9 mouse cellular contexts compared by ENCODE assay signal in genomic region chr6:83031921-83032590, GRCm38 (mm10). TPM values are rescaled to one million over a fixed set of nuclear protein-coding genes. Genes with fewer than 3 reads are reported as not detected.
DNase-seq lines count a peak whose midpoint lies in the region; ATAC-seq and TF ChIP-seq lines count a peak whose summit lies in the region.
"Had no signal": no experiment of that assay in that cellular context is flagged by ENCODE, and none has a peak within 500 bp of the region (broad histone marks: within the 10 kb centered on the region; RNA-seq: fewer than 3 reads in every experiment).

No protein-coding gene starts in this region.

- H3K4me3 ChIP-seq in heart, embryonic 12.5 days: peak overlapping the region; percentile 73
- H3K4me3 ChIP-seq in G1E (ENCODE audit: low read depth, low read length): peak overlapping the region; percentile 81
- H3K4me3 ChIP-seq in hindbrain, embryonic 10.5 days: peak overlapping the region; percentile 69
- peak overlapping the region; percentile 60 for H3K4me3 ChIP-seq in midbrain, embryonic 10.5 days

- no peak for ATAC-seq in heart, embryonic 12.5 days (ENCODE audit: insufficient number of reproducible peaks, low FRiP score)
- ATAC-seq in G1E (ENCODE audit: extremely low read depth, insufficient number of reproducible peaks, low FRiP score, poor library complexity, severe bottlenecking): no peak

- intact Hi-C loops in heart, postnatal 10 days (cut with DNase I): loop anchor here (2.0 kb wide), 1 partner anchor 35 kb away; no protein-coding TSS in a partner anchor

- no peak overlapping the region for H3K27ac ChIP-seq in heart, embryonic 12.5 days (ENCODE audit: poor library complexity, severe bottlenecking)
- H3K27ac ChIP-seq in hindbrain, embryonic 10.5 days: peak overlapping the region; percentile 84; the same call in 1 of the 2 replicates
- H3K27ac ChIP-seq in midbrain, embryonic 10.5 days (replicated peaks): peak overlapping the region; percentile 84; the same call in 1 of the 2 replicates

- H3K36me3 ChIP-seq in heart, embryonic 12.5 days: peaks cover 6% of the 10 kb centered on the region; the same call in 1 of the 2 replicates
- peaks cover 42% of the 10 kb centered on the region for H3K36me3 ChIP-seq in G1E (replicated peaks)
- no peaks in the 10 kb centered on the region for H3K36me3 ChIP-seq in hindbrain, embryonic 10.5 days
- 0 out of 2 replicates have a peak, but pooled peaks cover 5% of the 10 kb centered on the region for H3K36me3 ChIP-seq in midbrain, embryonic 10.5 days

- WGBS in heart, embryonic 12.5 days: 37% methylated on average over 18 of the region's 18 CpGs
- WGBS in hindbrain, embryonic 10.5 days: 14% methylated on average over 18 of the region's 18 CpGs
- WGBS in midbrain, embryonic 10.5 days: 12% methylated on average over 18 of the region's 18 CpGs

- no peaks in the 10 kb centered on the region for H3K9me3 ChIP-seq in heart, embryonic 12.5 days (replicated peaks)
- H3K9me3 ChIP-seq in G1E (replicated peaks): no peaks in the 10 kb centered on the region
- no peaks in the 10 kb centered on the region for H3K9me3 ChIP-seq in hindbrain, embryonic 10.5 days
- H3K9me3 ChIP-seq in midbrain, embryonic 10.5 days (replicated peaks): no peaks in the 10 kb centered on the region

- peaks cover 44% of the 10 kb centered on the region for H3K4me1 ChIP-seq in heart, embryonic 12.5 days (replicated peaks)
- H3K4me1 ChIP-seq in G1E (ENCODE audit: insufficient read depth, low read depth, low read length): peaks cover 78% of the 10 kb centered on the region
- peaks cover 57% of the 10 kb centered on the region for H3K4me1 ChIP-seq in hindbrain, embryonic 10.5 days (replicated peaks)
- H3K4me1 ChIP-seq in midbrain, embryonic 10.5 days: peaks cover 51% of the 10 kb centered on the region

- peaks cover 70% of the 10 kb centered on the region for H3K27me3 ChIP-seq in heart, embryonic 12.5 days (replicated peaks)
- peaks cover 21% of the 10 kb centered on the region for H3K27me3 ChIP-seq in G1E (ENCODE audit: insufficient read depth, low read length)
- peaks cover 85% of the 10 kb centered on the region for H3K27me3 ChIP-seq in hindbrain, embryonic 10.5 days (ENCODE audit: insufficient read depth, poor library complexity, severe bottlenecking)
- peaks cover 92% of the 10 kb centered on the region for H3K27me3 ChIP-seq in midbrain, embryonic 10.5 days (ENCODE audit: low read depth, poor library complexity, severe bottlenecking)

- no peak for TF ChIP-seq CTCF in G1E (IDR thresholded peaks at IDR 0.05; ENCODE audit: low read depth, low read length)

- no peak for DNase-seq in heart, postnatal 10 days
- no peak for DNase-seq in G1E (ENCODE audit: low spot score)
- DNase-seq in hindbrain, embryonic 10.5 days (ENCODE audit: low spot score): no peak
- DNase-seq in midbrain, embryonic 10.5 days (ENCODE audit: low spot score): no peak
- no peak for DNase-seq in frontal cortex, postnatal 10 days (ENCODE audit: low spot score in 2 of 2)
- no peak for DNase-seq in adrenal gland, postnatal 25 days
- no peak for DNase-seq in kidney, adult 11 months
- DNase-seq: cerebellum, adult 11-12 months had no signal

- peak overlapping the region; percentile 76 for H3K4me2 ChIP-seq in heart, embryonic 12.5 days

- H3K9ac ChIP-seq in heart, embryonic 12.5 days: peak overlapping the region; percentile 75; the same call in 1 of the 2 replicates

RNA-seq across cellular contexts. Expression of gene Dok1, which starts 1.2 kb away (rescaled TPM):
- 8.1 and 11.3 TPM in 2 replicates for polyA plus RNA-seq in heart, embryonic 12.5 days (2016; fragmentation: Nextera tagmentation; extraction: Ambion mirVana)
- 1 to 10 TPM; 5.2 to 6.8 TPM for total RNA-seq in heart, postnatal 10 days (2021)
- total RNA-seq in G1E (2014; fragmentation: Nextera tagmentation): 5.1 and 7.8 TPM in 2 replicates
- 28.4 and 30.6 TPM in 2 replicates for total RNA-seq in G1E (2017)
- polyA plus RNA-seq in G1E (2012): 78.1 and 82.5 TPM in 2 replicates
- polyA plus RNA-seq in hindbrain, embryonic 10.5 days (2016; fragmentation: Nextera tagmentation; extraction: Ambion mirVana): 7.7 and 8.6 TPM in 2 replicates
- 8.8 and 9.9 TPM in 2 replicates for polyA plus RNA-seq in midbrain, embryonic 10.5 days (2016; fragmentation: Nextera tagmentation; extraction: Ambion mirVana)
- total RNA-seq in adrenal gland, postnatal 25 days (2021): 10.1 and 15.9 TPM in 2 replicates

RNA-seq across cellular contexts. Expression of gene Loxl3, which starts 1.9 kb away (rescaled TPM):
- polyA plus RNA-seq in heart, embryonic 12.5 days (2016; fragmentation: Nextera tagmentation; extraction: Ambion mirVana): 5.7 and 8.0 TPM in 2 replicates
- 1 to 10 TPM; 6.0 to 6.8 TPM for total RNA-seq in heart, postnatal 10 days (2021)
- total RNA-seq in G1E (2014; fragmentation: Nextera tagmentation): 0.75 and 0.87 TPM in 2 replicates
- 0.71 and 1.1 TPM in 2 replicates for total RNA-seq in G1E (2017)
- polyA plus RNA-seq in G1E (2012): 0.12 and 0.32 TPM in 2 replicates
- 10.5 and 10.7 TPM in 2 replicates for polyA plus RNA-seq in hindbrain, embryonic 10.5 days (2016; fragmentation: Nextera tagmentation; extraction: Ambion mirVana)
- 7.9 and 9.3 TPM in 2 replicates for polyA plus RNA-seq in midbrain, embryonic 10.5 days (2016; fragmentation: Nextera tagmentation; extraction: Ambion mirVana)
- 2.3 and 2.5 TPM in 2 replicates for total RNA-seq in adrenal gland, postnatal 25 days (2021)

RNA-seq across cellular contexts. Expression of gene Aup1, which starts 22.3 kb away (rescaled TPM):
- polyA plus RNA-seq in heart, embryonic 12.5 days (2016; fragmentation: Nextera tagmentation; extraction: Ambion mirVana): 120 and 131 TPM in 2 replicates
- 10 to 100 TPM; 74.2 to 85.8 TPM for total RNA-seq in heart, postnatal 10 days (2021)
- 409 and 454 TPM in 2 replicates for total RNA-seq in G1E (2014; fragmentation: Nextera tagmentation)
- total RNA-seq in G1E (2017): 133 and 163 TPM in 2 replicates
- polyA plus RNA-seq in G1E (2012): 1,014 and 1,378 TPM in 2 replicates
- 169 and 179 TPM in 2 replicates for polyA plus RNA-seq in hindbrain, embryonic 10.5 days (2016; fragmentation: Nextera tagmentation; extraction: Ambion mirVana)
- polyA plus RNA-seq in midbrain, embryonic 10.5 days (2016; fragmentation: Nextera tagmentation; extraction: Ambion mirVana): 162 and 175 TPM in 2 replicates
- 214 TPM in 2 replicates for total RNA-seq in adrenal gland, postnatal 25 days (2021)

RNA-seq across cellular contexts. Expression of gene Htra2, which starts 23.0 kb away (rescaled TPM):
- polyA plus RNA-seq in heart, embryonic 12.5 days (2016; fragmentation: Nextera tagmentation; extraction: Ambion mirVana): 86.7 and 86.9 TPM in 2 replicates
- total RNA-seq in heart, postnatal 10 days (2021): 10 to 100 TPM; 32.9 to 35.6 TPM
- 36.0 and 39.9 TPM in 2 replicates for total RNA-seq in G1E (2014; fragmentation: Nextera tagmentation)
- 36.7 and 47.0 TPM in 2 replicates for total RNA-seq in G1E (2017)
- polyA plus RNA-seq in G1E (2012): 35.6 and 36.5 TPM in 2 replicates
- 70.9 and 82.5 TPM in 2 replicates for polyA plus RNA-seq in hindbrain, embryonic 10.5 days (2016; fragmentation: Nextera tagmentation; extraction: Ambion mirVana)
- polyA plus RNA-seq in midbrain, embryonic 10.5 days (2016; fragmentation: Nextera tagmentation; extraction: Ambion mirVana): 79.7 and 82.7 TPM in 2 replicates
- 59.1 and 70.1 TPM in 2 replicates for total RNA-seq in adrenal gland, postnatal 25 days (2021)

RNA-seq across cellular contexts. Expression of gene Dqx1, which starts 25.6 kb away (rescaled TPM):
- 0.48 and 0.64 TPM in 2 replicates for polyA plus RNA-seq in heart, embryonic 12.5 days (2016; fragmentation: Nextera tagmentation; extraction: Ambion mirVana)
- total RNA-seq in heart, postnatal 10 days (2021): under 1 TPM; 0.22 to 0.55 TPM
- 23.5 and 28.7 TPM in 2 replicates for total RNA-seq in G1E (2014; fragmentation: Nextera tagmentation)
- 2.5 and 3.8 TPM in 2 replicates for total RNA-seq in G1E (2017)
- polyA plus RNA-seq in G1E (2012): 1.4 and 2.3 TPM in 2 replicates
- 2.2 and 3.5 TPM in 2 replicates for polyA plus RNA-seq in hindbrain, embryonic 10.5 days (2016; fragmentation: Nextera tagmentation; extraction: Ambion mirVana)
- polyA plus RNA-seq in midbrain, embryonic 10.5 days (2016; fragmentation: Nextera tagmentation; extraction: Ambion mirVana): 1.8 and 2.0 TPM in 2 replicates
- 4.0 and 4.4 TPM in 2 replicates for total RNA-seq in adrenal gland, postnatal 25 days (2021)
